Mouse (Mus musculus) ES-CJ7 (cell line): ENCODE results near the gene Araf.
"Not testable (repeated sequence)": the region's sequence is repeated elsewhere in the genome, so short reads cannot be mapped to it uniquely, and the experiment has no call there.

Experiments used
- DNase-seq: peaks from one replicate; pipeline ENCODE4 v3.0.0; 2011; ENCODE audit warnings: low read depth, low spot score

The Araf gene

GRCm38 (mm10) chrX:20797681-20798080, at the start of gene Araf:
Araf (plus strand) TSS chrX:20797814.
- DNase-seq: peak; percentile 19

- DNase-seq: no peak
Observed at GRCm38 (mm10) chrX:20748829-20749228, 48.8 kb upstream of the Araf start.

GRCm38 (mm10) chrX:20761201-20761600, 36.4 kb upstream of the Araf start:
- no peak for DNase-seq

GRCm38 (mm10) chrX:20770697-20771381, 26.8 kb upstream of the Araf start:
- peak; percentile 72 for DNase-seq

GRCm38 (mm10) chrX:20771666-20772065, 25.9 kb upstream of the Araf start:
- DNase-seq: peak; percentile 83

GRCm38 (mm10) chrX:20775271-20776016, 22.2 kb upstream of the Araf start:
- peak; percentile 73 for DNase-seq

- no peak for DNase-seq
Observed at GRCm38 (mm10) chrX:20777619-20778018, 20.0 kb upstream of the Araf start.

- DNase-seq: no peak
Observed at GRCm38 (mm10) chrX:20787309-20787708, 10.3 kb upstream of the Araf start.

GRCm38 (mm10) chrX:20792417-20792816, 5.2 kb upstream of the Araf start:
- DNase-seq: peak; percentile 68

GRCm38 (mm10) chrX:20793230-20793629, 4.4 kb upstream of the Araf start:
- peak; percentile 68 for DNase-seq

GRCm38 (mm10) chrX:20794229-20794628, 3.4 kb upstream of the Araf start:
- peak; percentile 59 for DNase-seq

- peak; percentile 82 for DNase-seq
Observed at GRCm38 (mm10) chrX:20798141-20798796, 655 bp downstream of the Araf start.

- DNase-seq: no peak
Observed at GRCm38 (mm10) chrX:20798797-20799147, 1.2 kb downstream of the Araf start.

GRCm38 (mm10) chrX:20801456-20801855, 3.8 kb downstream of the Araf start:
- DNase-seq: no peak

- not testable (repeated sequence) for DNase-seq
Observed at GRCm38 (mm10) chrX:20804301-20804700, 6.7 kb downstream of the Araf start.

- DNase-seq: no peak
Observed at GRCm38 (mm10) chrX:20806295-20806694, 8.7 kb downstream of the Araf start.

GRCm38 (mm10) chrX:20816974-20817373, 19.4 kb downstream of the Araf start:
- no peak for DNase-seq

- peak; percentile 86 for DNase-seq
Observed at GRCm38 (mm10) chrX:20819204-20819628, 21.6 kb downstream of the Araf start.

- DNase-seq: peak; percentile 84
Observed at GRCm38 (mm10) chrX:20819708-20820426, 22.3 kb downstream of the Araf start.

- peak; percentile 59 for DNase-seq
Observed at GRCm38 (mm10) chrX:20828934-20829333, 31.3 kb downstream of the Araf start.

GRCm38 (mm10) chrX:20847232-20847631, 49.6 kb downstream of the Araf start:
- DNase-seq: no peak

GRCm38 (mm10) chrX:20847816-20848215, 50.2 kb downstream of the Araf start:
- no peak for DNase-seq
